Mouse (Mus musculus): ENCODE data around the gene Larp1.
"Not testable (repeated sequence)": the region's sequence is repeated elsewhere in the genome, so short reads cannot be mapped to it uniquely, and the experiment has no call there.

The Larp1 gene

DNA sequence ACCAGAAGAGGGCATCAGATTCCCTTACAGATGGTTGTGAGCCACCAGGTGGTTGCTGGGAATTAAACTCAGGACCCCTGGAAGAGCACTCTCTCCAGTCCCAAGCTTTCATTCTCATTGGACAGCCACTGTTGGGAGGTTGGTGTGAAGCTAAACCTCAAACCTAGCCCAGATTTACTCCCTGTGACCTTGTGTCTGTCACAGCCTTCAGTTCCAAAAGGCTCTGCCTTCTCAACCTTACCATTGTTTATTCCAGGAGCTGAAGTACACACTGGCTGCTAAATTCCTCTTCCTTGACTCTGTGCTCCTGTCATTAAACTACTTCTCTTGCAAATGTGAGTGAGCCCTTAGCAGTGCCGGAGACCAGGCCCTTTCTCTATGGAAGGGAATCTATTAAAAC, 20.1 kb downstream of the Larp1 start:
- no peak for DNase-seq (ENCODE audit: low read depth)

- no peak for DNase-seq (ENCODE audit: low read depth)
Observed at GRCm38 (mm10) chr11:58029869-58030268, 21.0 kb downstream of the Larp1 start.

DNA sequence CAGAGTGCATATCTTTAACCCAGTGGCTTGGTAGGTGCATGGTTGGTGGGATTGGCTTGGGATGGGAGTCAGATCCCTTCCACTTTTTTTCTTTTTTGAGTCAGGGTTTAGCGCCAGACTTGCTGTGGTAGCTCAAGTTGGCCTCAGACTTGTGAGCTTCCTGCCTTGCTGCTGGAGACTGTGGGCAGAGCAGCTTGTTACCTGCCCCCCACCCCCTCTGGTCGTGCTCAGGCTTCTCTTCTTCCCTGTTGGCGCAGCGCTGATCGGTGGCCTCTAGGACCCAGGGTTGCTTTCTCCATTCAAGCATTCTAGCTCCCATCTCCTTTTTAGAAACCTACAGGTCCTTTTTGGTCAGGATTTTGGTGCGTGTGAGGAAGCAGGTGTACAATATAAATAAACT, 22.3 kb downstream of the Larp1 start:
- DNase-seq (ENCODE audit: low read depth), result no peak

DNA sequence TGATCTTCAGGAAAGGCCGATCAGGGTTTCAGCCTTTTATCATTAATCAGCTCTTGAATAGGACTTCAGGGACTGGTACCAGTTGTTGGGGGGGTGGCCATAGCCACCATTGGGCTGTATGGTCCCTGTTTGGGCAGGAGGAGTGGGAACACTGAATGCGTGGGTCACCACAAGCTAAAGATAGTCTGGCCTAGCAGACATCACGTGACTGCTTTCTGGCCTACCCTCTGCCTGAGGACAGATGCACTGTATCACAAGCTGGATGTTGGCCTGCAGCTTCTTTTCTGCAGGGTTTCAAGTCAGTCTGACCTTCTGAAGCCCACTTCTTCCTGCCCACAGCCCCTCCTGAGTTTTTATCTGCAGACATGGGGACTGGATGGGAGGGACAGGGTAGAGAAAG, 24.8 kb downstream of the Larp1 start:
- no peak for DNase-seq (ENCODE audit: low read depth)

DNA sequence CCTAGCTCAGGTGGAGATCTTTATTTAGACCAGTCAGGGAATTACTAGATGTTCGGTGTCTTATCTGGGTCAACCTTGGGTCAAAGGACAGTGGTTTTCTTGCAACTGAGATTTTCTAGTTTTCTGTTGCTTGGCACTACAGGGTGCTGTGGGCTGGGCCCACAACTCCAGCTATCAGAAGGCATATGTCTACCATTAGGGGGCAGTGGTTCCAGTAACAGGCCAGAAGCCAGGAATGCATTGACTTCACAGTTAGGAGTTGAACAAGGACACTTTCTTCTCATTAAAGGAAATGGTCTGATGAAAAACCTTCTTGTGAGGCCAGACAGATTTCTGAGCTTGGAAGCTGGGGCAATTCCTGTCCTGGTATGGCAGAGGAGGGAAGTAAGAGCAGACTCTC, 30.2 kb downstream of the Larp1 start:
- peak; percentile 59 for DNase-seq (ENCODE audit: low read depth)

DNA sequence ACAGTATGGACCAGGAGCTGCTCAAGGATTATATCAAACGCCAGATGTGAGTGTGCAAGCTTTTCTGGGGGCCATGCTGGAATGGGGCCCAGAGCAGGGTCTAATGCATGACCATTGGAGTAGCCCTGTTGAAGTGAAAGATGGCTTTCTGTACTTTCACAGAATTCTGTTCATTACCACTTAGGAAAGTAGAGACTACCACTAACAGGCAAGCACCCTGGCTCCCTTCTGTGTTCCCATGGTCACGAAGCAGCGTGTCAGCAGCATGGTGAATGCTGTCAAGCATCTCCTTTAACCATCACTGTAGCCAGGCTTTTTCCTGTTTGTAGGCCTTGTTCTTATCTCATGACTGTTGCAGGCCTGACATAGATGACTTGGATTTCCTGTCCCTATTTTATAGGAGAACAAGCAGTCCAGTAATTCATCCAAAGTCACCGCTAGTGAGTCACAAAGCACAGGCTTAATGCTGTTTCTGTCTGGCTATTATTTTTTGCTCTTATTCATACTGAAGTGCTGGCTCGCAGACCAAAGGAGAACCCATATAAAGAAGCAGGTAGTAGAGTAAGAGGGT, 34.1 kb downstream of the Larp1 start:
- peak; percentile 55 for DNase-seq (ENCODE audit: low read depth)

- no peak for DNase-seq (ENCODE audit: low read depth)
Observed at GRCm38 (mm10) chr11:58046438-58046837, 37.6 kb downstream of the Larp1 start.

- DNase-seq (ENCODE audit: low read depth), result peak; percentile 58
Observed at GRCm38 (mm10) chr11:58057455-58057854, 48.6 kb downstream of the Larp1 start.

DNA sequence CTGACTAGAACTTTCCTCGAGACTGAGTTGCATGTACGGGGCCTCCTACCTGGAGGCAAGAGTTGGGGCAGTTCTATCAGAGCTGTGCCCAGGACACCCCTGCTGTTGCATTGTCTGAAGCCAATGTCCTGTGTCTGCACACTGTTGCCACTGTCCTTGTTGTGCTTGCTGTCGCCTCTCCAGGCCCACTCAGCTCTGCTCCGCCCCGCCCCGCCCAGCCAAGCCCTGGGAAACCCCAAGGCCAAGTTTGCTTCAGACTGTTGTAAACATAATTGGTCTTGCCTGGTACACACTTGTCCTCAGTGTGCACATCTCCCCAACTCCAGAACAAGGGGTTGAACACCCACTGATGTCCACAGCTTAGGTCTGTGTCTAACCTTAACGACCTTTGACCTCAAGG, 50.9 kb downstream of the Larp1 start:
- not testable (repeated sequence) for DNase-seq (ENCODE audit: low read depth)

- DNase-seq (ENCODE audit: low read depth), result not testable (repeated sequence)
Observed at GRCm38 (mm10) chr11:58061218-58061617, 52.4 kb downstream of the Larp1 start.

DNA sequence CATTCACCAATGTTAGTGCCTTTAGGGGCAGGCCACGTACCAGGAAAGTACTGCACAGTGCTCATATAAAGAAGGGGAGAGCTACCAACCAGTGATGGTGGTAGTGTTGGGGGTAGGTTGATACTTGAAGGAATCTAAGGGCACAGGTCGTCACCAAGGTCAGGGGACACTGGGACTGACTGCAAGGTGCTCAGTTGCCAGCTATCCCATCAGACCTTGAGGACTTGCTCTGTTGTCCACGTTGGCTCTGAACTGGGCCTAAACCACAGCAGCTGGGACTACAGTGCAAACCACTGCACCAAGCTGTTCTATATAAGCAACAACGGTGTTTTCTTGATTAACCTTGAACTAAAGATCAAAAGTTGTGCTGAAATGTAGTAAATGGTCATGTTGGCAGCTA, 53.7 kb downstream of the Larp1 start:
- DNase-seq (ENCODE audit: low read depth), result no peak

- no peak for DNase-seq (ENCODE audit: low read depth)
Observed at GRCm38 (mm10) chr11:58065025-58065424, 56.2 kb downstream of the Larp1 start.

GRCm38 (mm10) chr11:58072978-58073377, 64.1 kb downstream of the Larp1 start:
- DNase-seq (ENCODE audit: low read depth), result no peak

GRCm38 (mm10) chr11:58077270-58077669, 68.4 kb downstream of the Larp1 start:
- no peak for DNase-seq (ENCODE audit: low read depth)

DNA sequence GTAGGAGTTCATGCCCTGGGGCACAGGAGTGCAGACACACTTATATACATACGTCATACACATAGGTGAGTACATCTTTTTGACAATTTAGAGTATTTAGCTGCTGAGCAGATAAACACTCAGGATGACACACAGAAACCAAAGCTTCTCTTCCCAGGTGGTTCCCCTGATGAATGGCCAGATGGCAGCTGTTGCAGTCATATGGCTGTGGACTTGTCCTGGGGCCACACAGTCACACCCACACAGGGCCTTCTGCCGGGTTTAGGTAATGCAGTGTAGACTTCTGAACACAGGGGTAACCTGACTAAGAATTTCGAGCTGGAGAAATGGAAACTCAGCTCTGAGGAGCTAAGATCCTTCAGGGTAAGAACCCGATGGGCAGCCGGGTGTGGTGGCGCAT, 72.9 kb downstream of the Larp1 start:
- no peak for DNase-seq (ENCODE audit: low read depth)

DNA sequence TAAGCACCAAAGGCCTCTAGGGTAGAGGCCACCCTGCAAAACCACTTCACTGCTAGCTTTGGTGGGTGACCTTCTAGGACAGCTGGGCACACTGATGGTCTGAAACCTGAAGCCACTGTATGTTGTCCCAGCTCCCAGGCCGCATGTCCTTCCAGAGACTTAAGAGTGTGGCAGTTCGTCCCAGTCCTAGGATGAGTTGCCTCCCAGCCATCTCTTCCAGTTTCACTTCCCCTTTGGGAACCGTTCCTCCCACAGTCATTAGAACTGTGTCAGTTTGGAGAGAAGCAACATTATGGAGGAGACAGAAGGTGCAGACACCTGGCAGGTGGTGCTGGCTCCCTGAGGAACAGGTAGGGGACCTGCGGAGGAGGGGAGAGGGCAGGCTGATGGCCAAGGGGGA, 83.7 kb downstream of the Larp1 start:
- no peak for DNase-seq (ENCODE audit: low read depth)

- peak; percentile 55 for DNase-seq (ENCODE audit: low read depth)
Observed at GRCm38 (mm10) chr11:58093021-58093528, 84.2 kb downstream of the Larp1 start, which contains the start of gene Gm12248. Gene Gm12248, minus strand, starts transcription at chr11:58093134.

DNA sequence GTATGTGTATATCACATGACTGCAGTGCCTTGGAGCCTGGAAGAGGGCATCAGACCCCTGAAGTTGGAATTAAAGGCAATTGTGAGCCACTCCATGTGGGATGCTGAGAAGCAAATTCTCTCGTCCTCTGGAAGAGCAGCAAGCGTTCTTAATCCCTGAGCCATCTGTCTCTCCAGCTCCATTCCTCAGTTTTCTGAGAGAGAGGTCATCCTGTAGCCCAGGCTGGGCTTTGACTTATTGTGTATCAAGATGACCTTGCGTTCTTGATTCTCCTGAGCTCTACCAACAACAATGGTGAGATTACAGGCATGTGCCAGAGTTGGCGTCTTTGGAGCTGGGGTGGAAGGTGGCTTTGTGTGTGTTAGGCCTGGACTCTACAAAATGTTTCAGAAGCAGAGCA, 85.9 kb downstream of the Larp1 start:
- no peak for DNase-seq (ENCODE audit: low read depth)

- no peak for DNase-seq (ENCODE audit: low read depth)
Observed at GRCm38 (mm10) chr11:58095561-58095960, 86.7 kb downstream of the Larp1 start.

DNA sequence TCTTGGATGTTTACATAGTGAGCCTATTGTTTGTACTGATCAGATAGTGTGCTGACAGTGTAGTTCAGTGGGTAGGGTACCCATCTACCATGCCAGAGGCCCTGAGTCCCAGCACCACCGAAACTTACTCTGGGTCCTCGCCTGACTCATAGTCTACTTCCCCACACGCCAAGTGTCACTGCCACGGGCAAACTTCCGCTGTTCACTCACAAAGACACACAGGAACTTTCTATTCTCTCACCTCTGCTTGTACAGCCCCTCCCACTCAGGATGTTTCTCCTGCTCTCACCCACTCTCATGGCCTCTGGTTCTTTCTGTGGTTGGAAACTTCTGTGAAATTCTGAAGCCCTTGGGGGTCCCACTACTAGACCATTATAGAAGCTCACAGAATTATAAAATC, 87.3 kb downstream of the Larp1 start:
- no peak for DNase-seq (ENCODE audit: low read depth)

DNA sequence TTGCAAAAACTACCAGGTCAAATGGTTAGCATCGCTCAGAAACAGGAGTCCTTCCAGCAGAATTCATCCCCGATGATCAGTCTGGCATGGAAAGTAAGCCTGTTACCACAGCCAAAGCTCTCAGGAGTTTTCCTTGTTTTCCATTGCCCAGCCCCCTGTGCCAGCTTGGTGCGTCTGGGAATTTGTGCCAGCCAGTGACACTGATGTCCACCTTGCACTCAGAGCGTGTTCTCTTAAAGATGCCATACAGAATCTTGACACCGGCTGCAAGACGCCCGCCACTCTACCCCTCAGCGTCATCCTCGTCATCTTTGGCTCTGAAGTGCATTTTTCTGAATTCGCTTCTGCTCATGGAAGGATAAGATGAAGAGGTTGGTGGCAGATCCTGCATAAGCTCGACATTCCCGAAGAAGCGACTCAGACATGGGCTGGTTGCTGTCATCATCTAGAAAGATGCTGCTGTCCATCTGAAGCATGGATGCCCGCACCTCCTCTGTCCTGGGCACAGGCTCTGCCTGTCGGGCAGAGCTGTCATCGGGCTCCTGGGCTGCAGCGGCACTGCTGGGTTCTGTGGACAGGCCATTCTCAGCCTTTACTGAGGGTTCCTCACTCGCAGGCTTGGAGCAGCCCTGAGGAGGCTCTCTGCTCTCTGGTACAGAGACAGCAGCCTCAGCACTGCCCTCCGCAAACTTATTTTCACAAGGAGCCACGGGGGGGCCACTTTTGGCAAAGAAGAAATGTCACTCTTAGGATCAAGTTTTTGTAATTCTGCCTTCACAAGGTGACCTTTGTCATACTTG, 88.2 kb downstream of the Larp1 start:
- DNase-seq (ENCODE audit: low read depth), result no peak

DNA sequence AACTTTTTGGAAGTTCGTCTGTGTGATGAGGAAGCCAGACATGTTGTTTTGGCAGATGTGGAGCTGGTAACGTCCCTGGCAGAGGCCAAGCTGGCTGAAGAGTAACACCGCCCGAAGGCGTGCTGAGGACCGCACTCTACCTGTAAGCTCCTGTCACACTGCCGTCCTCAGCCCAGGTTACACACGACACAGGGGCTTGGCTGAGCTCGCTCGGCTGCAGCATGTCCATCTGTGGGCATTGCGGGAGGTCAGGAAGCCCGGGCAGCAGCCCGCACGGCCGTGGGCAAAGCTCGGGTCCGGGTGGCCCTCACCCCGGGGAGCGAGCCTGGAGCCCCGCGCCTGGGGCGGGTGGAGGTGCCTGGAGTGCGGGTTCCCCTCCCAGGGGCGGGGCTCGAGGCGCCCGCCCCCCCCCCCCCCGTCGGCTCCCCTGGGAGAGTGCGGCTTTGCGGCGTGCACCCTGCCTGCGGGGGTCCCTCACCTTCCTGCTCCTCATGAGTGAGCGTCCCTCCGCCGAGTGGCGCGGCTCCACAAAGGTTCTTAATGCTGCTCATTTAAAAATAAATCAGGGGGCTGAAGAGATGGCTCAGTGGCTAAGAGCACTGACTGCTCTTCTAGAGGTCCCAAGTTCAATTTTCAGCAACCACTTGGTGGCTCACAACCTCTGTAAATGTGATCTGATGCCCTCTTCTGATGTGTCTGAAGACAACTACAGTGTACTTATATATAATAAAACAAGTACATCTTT, 88.9 kb downstream of the Larp1 start:
- no peak for DNase-seq (ENCODE audit: low read depth)

DNA sequence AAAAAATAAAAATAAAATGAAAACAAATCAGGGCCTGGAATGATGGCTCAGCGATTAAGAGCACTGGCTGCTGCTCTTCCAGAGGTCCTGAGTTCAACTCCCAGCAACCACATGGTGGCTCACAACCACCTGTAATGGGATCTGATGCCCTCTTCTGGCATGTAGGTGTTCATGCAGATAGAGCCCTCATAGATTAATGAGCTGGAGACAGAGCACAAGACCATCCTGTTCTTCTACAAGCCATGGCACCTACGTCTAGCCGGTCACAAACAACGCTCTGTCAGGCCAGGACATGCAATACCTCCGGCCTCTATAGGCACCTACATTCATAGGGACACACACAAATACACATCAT, 89.5 kb downstream of the Larp1 start:
- DNase-seq (ENCODE audit: low read depth), result not testable (repeated sequence)
